Mouse (Mus musculus) heart, adult 8-10 months (tissue): Measurements from ENCODE around the gene Mab21l3. TPM values are rescaled to one million over a fixed set of nuclear protein-coding genes. Genes with fewer than 3 reads are reported as not detected.
"Not testable (repeated sequence)": the region's sequence is repeated elsewhere in the genome, so short reads cannot be mapped to it uniquely, and the experiment has no call there.

ENCODE experiments used
- DNase-seq: peaks from one replicate; pipeline ENCODE4 v3.0.0; 2022; ENCODE audit warnings: low spot score
- total RNA-seq, 4 experiments: library from RNA; stranded (reverse); gene quantifications; 2 replicates each; pipeline ENCODE4 v1.2.4; 2022

The Mab21l3 gene
- total RNA-seq, 4 experiments from 2014 or later, result not detected

DNA sequence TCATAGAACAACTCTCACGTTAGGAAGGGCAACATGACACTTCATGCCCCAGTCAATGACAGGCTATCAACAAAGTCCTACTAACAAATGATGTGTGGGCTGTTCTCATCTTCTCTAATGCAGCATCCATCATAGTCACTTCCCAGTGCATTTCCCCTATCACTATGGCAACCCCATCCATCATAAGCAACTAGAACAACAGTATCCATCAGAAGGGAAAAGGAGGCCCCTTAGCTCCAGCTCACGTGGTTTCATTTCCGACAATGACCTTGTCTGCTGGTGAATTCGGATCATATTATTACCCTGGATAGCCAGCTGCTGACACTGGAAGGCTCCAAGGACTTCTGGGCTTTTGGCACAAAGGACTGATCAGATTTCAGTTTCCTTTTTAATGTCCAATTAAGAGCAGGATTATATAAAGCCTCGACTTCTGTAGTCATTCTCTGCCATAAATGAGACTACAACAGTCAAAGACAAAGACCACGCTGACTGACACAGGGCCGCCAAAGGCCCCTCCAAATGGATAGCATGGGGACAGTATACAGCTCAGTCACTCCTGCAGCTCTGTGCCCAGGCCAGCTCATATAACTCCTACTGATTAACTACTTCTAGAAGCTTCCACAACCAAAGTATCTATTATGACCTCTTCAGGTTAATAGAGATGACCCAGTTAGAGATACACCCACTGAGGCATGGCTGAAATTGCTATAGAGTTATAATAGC lies 6.2 kb downstream of the Mab21l3 start:
- no peak for DNase-seq

DNA sequence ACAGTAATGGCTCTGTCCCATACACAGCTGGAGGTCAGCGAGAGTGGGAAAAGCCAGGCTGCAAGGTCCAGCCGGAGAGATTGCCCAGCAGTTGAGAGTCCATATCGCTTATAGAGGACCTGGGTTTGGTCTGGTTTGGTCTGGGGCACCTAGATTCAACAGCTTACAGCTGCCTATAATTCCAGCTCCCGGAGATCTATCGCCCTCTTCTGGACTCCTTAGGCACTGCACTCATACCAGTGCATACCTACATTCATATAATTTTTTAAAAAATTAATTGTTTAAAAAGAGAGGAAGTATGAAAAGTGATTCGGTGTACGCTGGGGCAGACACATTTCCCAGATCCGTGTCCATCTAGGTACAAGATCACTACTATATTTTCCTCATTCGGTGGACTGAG lies 9.4 kb downstream of the Mab21l3 start:
- no peak for DNase-seq

DNA sequence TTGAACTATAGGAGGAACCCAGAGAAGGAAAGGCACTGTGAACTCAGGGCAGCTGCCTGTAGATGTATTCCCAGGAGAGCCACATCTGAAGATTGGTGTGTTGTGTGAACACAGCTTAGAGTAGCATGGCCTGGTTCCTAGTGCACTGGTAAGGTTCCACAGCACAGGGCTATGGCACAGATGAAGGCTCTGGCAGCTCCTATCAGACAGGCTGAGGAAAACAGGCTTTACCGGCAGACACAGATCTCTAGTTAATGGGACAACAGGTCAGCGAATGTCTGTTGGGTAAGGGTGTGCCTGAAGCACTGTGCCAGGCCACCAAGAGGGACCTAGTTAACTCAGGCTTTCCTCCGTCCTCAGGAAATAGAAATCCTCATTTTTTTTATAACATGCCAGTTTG lies 11.8 kb downstream of the Mab21l3 start:
- no peak for DNase-seq

DNA sequence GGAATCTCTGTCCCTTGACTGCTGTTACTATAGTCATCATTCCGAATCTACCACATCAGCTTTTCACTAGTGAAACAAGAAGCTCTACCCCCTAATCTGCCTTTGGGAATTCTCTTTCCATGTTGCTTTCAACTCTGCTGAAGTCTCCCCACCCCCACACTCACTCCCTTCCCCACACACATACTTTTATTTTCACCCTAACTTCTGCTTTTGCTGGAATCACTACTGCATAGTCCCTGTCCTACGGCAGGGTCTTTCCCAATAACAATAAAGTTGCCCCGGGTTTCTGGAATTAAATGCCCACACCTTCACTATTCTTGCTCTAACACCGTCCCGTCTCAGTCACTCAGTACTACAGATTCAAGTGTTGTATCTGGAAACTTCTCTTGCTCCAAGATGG lies 12.2 kb downstream of the Mab21l3 start:
- no peak for DNase-seq

DNA sequence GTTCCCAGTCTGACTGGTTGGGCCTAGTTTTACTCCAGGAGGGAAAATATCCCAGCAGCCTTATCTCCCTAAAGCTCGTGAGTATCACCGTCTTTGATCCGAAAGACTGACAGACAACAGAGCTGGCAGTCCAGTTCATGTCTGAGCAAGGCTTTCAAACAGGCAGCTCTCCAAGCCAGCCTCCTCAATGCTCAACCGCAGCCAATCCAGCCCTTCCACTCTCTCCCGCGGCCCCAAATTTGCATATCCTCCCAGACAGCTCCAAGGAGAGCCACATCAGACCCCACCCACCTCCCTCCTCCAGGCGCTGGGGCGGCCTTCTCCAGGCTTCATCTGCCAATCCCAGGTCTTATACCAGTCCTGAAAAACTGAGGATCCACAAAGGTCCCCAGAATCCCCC lies 12.7 kb downstream of the Mab21l3 start:
- peak; percentile 71 for DNase-seq

DNA sequence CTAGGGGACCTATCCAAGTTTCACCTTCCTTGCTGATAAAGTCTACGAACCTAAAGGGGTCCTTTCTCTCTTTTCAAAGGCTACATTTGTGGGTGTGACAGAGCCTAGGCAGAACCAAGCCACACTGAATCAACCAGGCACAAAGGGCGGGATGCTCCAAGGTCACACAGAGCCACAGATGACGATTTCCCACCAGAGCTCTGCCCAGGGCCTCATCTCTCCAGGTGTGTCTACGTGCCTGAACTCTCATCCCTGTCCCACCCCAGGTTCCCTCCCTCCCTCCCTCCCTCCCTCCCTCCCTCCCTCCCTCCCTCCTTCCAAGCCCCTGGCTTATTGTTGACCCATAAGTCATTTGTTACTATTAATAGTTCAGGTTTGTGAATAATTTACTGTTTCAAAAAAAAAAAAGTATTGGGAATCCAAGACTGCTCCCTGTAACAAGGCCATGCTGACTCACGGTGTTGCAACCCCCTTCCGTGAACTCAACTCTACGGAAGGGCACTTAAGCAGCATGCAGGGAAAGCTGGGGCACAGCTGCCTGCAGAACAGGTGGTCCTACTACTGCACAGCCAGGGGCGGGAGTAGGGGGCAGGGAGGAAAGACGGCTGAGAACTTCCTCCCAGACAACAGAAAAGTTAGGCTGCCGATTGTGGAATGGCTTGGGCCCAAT lies 17.4 kb downstream of the Mab21l3 start:
- DNase-seq, result no peak

DNA sequence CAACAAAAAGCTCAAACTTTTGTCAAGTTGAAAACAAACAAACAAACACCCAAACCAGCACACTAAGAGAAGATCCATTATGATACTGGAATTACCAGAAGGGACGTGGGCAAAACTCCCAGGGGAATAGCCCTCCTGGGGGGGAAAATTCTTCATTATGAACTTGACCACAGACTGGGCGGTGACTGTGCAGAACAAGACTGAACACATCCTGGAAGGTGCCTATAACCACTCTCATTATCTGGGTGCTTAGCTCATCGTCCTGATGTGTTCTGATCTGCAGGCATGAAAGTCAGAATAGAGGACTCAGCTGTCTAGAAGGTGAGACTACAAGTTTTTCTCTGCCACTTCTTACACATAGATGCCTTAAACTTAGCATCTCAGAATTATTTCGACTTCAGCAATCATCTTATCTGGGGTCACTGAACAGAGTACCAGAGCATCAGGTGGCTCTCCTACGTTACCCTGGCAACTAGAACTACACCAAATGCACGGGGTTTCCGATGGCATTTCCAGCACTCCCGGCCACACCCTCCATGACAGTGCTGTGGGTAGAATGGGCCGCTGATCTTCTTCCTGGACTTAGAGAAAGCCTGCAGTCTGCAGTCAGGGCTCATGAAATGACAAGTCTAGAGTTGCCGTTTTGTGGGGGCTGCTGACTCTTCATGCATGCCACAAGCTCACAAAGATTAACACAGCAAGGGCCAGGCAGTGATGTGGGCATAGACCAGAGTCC lies 18.7 kb downstream of the Mab21l3 start:
- DNase-seq, result no peak

DNA sequence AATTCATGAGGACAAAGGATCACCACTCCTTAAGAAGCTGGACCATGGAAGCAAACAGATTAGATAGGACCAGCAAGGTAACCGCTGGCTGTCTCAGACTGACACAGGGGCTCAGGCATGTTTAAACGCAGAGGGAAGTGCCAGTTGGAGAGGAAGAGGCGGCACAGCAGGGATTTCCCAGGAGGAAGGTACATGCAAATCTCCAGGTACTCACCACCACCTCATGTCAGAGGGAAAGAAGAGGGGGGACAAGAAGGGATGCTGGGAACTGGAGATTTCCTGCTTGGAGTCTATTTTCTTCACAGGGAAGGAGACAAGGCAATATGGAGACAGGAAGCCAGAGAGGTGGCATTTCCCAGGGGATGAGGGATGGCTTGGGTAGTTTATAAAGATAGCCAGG lies 20.2 kb downstream of the Mab21l3 start:
- no peak for DNase-seq

DNA sequence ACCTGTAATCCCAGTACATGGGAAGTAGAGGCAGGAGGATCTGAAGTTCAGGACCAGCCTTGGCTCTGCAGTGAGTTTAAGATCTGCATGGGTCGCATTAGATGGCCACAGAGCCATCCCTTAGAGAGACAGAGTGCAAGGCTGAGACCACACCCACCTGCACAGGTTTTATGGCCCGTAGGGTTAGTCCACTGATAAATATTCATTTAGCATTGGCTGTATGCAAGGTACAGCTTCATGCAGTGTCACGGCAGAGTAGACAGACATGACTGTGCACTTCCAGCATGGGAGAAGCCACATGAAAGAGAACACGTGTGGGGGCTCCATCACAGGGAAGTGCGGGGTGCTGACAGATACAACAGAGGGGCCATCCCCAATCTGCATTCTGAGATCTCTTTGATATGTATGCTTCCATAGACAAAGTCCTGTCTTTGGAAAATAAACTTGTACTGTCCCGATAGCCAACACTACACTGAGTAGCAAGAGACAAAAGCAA lies 21.5 kb downstream of the Mab21l3 start:
- no peak for DNase-seq

DNA sequence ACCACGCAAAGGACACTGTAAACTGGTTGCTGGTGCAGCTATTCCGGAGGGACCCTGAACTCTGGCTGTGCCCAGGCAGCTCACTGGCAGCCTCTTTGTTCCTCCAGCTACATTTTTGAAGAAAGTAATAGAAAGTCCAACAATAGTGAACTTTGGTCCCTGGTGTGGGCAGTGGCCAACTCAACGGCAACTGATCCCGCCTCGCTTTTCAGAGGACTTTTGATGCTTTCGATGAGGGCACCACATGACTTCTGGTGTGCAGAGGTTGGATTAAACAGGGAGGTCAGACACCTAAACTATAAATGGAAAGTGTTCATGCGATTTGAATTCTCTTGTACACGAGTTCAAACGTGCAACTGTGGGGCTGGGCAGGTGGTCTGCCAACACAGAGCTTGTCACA lies 24.4 kb downstream of the Mab21l3 start:
- no peak for DNase-seq

DNA sequence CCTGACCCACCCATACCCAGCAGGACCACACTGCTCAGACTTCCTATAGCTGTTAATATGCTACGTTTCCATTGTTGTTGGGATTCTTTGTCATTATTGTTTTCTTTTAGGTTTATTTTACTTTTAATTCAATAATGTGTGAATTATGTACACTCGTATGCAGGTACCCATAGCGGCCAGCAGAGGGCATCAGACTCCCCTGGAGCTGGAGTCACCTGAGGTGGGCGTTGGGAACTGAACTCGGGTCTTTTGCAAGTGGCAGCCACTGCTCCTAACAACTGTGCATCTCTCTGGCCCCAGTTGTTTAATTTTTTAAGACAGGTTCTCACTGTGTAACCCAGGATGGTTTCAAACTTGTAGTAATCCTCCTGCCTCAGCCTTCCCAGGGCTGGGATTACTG lies 26.7 kb downstream of the Mab21l3 start:
- no peak for DNase-seq

DNA sequence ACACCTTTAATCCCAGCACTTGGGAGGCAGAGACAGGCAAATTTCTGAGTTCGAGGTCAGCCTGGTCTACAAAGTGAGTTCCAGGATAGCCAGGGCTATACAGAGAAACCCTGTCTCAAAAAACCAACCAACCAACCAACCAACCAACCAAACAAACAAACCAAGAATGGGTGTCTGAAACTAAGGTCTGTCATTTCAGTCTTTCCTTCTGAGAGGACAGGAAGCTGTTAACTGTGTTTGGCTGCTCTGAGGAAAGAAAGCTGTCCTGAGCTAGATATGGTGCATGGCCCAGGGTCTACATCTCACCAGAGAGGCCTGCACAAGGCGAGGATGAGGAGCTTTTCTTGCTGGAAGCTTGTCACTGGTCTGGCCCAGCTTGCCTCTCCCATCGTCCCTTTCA lies 28.1 kb downstream of the Mab21l3 start:
- DNase-seq, result not testable (repeated sequence)

DNA sequence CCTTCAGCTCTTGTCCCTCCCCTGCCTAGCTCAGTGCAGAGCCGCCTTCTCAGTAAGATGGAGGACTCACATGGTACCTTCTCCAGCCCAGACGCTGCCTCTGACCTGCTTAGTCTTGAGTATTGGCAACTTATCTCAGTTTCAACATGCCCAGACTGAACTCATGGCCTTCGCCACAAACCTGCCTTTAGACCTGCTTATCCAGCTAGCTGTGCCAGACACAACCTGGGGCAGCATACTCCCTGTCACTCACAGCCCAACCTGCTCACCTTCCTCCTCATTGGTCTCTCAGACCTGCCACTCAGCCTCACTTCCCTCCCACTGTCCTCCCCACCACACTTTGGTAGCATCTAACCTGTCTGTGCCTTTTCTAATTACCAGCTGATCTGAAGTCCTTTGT lies 32.8 kb downstream of the Mab21l3 start:
- DNase-seq, result no peak

DNA sequence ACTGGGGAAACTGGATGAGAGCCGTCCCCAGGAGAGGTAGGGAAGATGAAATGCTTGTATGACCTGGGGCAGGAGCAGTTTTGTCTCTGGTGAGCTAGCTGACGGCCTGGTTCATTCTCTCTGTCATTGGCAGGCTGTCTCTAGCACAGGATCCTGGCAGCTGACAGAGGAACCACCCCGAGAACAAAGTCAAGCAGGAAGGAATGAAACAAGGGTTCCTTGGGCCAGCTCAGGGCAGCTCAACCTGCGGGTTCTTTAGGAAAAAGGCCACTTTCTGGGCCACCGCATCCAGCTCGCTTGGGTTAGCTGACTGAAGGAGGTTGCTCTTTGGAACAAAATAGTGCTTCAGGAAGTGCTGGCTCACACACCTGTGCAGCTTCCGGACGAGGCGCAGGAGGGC lies 34.0 kb downstream of the Mab21l3 start:
- DNase-seq, result no peak

DNA sequence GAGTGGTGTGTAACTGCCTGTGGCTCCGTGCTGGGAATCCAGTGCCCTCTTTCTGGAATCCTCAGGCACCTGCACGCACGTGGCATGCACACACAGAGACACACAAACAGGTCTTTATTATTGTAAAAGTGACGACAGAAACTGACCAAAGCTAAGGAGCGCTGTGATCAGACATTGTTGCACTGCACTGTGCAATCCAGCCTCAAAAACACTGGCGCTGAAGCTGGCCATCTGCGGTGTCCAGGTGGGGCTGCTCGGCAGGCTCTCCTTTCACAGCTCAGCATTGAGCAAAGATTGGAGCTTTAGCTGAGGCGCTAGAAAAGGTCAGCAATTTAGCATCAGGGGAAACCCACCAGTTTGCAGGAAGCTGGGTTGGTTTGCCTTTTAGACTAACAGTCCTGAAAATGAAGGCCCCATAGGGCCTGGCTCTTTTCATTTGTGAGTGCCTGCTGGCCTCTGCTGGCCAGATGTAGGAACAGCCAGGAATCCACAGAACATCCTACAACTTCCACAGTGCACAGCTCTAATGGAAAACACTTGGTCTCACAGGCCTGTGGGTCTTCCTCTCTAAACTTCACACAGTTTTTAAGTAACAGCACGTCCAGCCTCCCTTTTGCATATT lies 36.3 kb downstream of the Mab21l3 start:
- DNase-seq, result peak; percentile 65

DNA sequence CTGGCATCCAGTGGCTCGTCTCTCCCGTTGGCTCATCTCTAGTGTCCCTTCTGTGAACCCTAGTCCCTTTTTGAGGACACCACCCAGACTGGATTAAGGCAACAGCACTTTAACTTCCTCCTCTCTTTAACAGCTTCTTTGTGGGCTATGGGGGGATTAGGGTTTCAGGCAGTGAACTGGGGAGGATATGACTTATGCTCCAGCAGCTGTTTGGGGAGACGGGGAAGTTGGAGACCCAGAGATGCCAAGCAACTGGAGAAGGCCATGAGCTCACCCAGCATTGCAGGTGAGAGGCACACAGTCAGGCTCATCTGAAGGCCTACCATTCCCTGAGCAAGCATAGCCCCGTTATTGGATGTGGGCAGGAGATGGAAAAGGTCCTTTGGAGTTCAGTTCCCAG lies 36.8 kb downstream of the Mab21l3 start:
- DNase-seq, result no peak

DNA sequence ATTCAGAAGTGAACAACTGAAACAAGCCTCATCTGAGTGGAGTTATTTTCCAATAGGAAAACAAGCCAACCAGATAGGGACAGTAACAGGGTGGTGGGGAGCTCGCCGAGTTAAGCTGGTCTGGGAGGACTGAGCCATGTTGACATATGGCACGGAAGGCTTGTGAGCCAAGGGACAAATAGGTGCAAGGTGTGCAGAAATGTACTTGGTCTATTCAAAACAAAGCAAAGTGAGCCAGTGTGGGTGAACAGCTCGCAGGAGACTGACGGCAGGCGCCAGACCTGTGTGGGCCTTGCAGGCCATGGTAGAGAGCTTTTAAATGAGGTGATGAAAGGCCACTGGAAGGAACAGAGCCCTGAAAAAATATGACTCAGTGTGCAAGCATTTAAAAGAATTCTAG lies 41.1 kb downstream of the Mab21l3 start:
- DNase-seq, result no peak

DNA sequence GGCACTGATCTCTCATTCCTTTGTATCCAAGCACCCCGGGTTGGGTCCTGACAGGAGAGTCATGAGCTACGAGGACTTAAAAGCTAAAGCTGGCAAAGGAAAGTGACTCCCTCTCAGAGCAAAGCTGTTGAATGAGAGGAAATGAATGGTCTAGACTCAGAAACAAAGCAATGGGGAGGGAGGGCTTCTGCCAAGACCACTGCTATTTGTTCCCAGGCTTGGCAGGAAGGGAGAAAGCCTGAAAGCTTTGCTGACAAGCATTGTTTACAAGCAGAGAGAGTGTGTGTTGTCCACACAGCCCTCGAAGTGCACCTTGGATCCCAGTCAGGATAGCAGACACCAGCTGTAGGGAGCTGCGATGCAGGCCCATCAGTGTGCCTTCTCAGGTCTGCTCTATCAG lies 41.8 kb downstream of the Mab21l3 start:
- no peak for DNase-seq

DNA sequence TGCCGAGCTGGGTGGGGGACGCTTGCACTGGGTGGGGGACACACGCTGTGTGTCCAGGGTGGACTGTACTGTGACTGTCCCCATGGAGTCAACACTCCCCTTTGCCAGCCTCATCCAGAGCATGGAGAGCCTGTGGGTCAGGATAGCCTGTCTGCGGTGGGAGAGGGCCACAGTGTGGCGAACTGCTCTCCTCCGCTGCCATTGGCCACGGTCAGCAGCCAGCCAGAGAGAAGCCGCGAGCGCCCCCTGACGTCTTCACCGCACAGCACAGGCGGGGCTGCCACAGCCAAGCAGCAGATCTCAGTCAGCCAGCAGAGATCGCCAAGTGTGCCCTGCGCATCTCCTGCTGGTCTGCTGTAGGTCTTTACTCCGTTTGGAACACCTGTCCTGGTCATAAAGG lies 42.6 kb downstream of the Mab21l3 start:
- DNase-seq, result peak; percentile 86

DNA sequence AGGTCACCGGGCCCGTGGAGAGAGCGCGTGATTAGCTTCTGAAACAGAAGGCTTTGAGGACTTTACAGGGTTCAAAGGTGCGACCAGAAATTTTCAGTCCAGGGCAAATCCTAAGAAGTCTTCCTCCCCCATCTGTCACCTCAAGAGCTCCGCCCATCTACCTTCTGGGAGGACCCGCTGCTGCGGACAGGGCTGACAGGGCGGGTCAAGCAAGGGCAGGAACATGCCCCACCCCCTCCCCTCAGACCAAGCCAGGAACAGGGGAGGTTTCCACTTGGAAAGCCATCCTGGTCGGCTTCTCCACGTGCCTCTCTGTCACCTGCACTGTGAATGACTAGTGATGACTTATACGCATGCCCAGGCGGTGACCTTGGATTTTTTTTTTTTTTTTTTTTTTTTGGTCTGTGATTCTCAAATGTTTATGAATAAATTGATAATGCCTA lies 43.2 kb downstream of the Mab21l3 start:
- DNase-seq, result peak; percentile 63

DNA sequence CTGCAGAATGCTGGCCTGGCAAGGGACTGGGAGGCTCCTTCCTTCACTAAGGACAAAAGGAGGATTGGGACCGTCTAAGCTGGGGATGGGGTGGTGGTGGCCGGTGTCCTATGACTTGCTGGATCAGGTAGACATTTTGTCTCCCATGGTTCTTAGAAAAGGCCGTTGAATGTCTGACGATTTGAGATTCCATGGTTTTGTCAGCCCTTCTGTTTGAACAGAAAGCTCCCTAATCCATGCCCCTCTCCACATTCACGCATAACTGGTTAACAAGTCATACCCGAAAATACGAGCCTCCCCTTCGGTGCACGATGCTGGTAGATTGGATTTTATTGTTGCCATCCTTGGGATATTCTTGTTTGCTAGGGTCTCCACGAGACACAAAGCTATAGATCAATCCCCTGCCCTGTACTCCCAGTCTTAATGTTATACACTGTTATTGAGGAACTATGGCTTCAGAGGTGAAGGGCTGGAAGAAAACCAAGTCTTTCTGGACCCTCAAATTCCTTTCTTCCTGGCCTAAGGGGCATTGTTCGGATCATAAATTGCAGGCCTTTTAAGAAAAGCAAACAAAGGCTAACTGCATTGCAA lies 43.7 kb downstream of the Mab21l3 start:
- DNase-seq, result no peak

DNA sequence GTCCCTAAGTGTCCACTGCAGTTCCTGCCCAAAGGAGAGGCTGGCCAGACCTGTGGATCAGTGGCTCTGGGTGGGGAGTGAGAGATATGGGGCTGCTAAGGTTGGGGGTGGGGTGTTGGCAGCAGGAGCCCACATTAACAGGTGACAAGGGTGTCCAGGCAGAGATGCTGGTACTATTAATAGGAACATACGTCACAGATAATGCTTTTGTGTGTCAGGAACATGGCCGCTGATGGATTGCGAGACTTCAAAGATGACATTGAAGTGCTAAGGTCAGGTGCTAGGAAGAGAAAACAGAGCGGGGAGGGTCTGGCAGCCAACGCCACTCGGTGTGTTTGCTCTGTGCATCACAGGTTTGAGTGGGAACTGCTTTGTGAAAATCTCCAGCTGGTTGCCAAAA lies 44.4 kb downstream of the Mab21l3 start:
- peak; percentile 71 for DNase-seq
